Mouse (Mus musculus) right cerebral cortex, adult 2 months (tissue): Measurements from ENCODE around the gene Ppp4r4.
"Not testable (repeated sequence)": the region's sequence is repeated elsewhere in the genome, so short reads cannot be mapped to it uniquely, and the experiment has no call there.

Experiments used
- DNase-seq, 2 experiments: peaks; one replicate each; pipeline ENCODE4 v3.0.0; 2021 to 2022; ENCODE audit warnings: low spot score in 2 of 2

The Ppp4r4 gene

DNA sequence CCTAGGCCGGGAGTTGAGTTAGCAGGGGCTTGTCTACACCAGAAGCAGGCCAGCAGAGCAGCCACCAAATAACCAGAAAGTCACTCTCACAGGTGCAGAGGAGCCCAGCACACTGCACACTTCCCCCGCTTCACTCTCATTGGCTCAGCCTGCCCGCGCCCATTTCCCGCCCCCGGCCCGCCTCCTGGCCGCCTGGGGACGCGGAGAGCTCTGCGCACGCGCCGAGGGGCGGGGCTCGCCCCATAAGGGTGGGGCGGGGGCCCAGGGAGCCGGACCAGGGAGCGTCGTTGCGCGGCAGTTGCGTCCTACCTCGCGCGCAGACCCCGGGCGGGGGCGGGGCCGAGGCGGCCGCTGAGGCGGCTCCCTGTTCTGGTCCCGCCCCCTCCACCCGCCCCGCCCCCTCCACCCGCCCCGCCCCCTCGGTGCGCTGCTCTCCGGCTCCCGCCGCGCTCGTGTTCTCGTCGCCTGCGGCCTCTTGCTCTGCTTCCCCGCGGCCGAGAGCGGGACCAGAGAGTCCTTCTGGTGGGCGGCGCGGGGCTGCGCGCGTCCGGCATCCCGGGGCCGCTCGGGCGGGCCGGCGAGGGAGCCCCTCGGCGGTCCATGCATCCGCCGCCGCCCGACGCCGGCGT is at the start of gene Ppp4r4:
Gene Ppp4r4, plus strand, starts transcription at position 264 of the 629 bp plus-strand sequence.
- peak; percentile 91 for DNase-seq

DNA sequence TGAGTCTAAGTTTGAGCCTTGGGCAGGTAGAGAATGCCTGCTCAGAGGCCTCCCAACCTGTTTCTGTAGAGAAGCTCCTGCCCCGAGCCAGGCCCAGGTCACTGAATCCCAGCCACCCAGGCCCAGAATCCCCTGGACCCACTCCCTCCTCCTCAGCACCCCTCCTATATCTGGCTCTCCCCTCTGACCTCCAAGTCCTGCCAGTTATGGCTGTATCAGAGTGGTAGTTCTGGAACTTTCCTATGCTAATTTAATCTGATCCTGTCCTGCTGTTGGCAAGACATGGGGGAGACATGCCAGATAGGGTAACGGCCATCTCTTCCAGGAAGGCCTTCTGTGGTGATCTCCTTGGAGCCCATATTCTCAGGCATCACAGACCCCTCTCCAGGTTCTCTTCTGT is 49.3 kb upstream of the Ppp4r4 start:
- DNase-seq = no peak

DNA sequence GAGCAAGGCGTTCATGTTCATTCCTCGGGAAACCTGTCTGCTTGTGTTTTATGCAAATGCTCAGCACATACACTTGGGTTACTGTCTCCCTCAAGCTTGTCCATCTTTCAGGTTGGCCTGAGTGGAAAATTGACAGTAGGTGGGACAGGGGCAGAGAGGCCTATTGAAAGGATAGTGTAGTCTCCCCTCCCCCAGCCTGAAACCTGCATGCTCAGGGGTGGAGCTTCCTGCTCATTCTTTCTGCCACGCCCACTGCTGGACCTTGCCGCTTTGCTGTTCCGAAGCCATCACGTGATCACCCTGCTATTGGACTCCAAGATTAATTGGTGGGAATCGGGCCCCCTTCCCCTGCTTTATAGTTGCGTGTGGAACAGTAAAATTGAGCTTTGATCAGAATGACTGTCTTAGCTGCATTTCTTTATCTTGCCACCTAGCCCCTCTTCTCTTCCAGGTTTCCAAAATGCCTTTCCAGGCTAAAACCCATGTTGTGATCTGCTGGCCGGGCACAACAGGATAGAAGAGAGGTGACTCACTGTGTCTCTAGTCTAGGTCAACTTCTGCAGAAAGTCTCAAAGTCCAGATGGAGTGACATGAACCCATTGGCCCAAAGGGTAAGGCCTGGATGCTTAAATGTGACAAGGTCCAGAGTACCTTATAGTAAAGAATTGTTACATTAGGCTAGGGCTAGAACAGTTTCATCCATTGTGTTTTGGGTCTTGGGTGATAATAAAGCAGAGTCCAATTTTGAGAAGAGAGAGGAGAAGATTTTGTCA is 47.7 kb upstream of the Ppp4r4 start:
- DNase-seq = not testable (repeated sequence)

DNA sequence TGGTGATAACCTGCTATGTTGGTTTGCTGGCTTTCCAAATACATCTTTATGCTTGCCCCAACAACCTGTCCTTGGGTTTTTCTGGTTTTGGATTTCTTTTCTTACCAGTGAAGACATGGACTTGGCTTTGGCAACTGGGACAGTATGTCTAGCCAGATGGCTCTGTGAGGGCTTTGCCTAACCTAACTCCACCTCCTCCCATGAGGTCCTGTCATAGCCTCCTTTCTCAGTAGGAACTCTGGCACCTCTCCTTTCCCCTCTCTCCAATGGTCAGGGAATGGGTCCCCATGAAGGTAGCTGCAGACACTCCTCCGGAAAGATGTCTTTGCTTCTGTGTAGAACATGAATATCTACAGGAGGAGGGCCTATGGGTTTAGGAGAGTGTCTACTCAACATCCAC is 45.4 kb upstream of the Ppp4r4 start:
- DNase-seq = no peak

DNA sequence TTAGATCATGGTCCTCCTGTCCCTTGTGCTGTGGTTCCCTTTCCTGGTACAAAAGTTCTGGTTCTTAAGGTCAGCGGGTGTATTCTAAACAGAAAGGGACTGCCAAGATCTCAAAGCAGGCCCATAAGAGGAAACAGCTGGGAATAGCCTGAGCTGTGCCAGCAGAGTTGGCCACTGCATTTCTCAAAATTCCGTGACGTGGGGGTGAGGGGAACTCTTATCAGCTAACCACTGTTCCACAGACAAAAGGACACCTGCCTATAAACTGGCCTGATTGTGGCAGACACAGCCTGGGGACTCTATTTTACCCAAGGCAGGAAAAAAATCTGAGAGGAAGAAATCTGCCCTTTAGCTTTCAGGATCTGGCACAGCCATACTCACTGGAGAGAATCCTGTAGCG is 44.8 kb upstream of the Ppp4r4 start:
- no peak for DNase-seq

DNA sequence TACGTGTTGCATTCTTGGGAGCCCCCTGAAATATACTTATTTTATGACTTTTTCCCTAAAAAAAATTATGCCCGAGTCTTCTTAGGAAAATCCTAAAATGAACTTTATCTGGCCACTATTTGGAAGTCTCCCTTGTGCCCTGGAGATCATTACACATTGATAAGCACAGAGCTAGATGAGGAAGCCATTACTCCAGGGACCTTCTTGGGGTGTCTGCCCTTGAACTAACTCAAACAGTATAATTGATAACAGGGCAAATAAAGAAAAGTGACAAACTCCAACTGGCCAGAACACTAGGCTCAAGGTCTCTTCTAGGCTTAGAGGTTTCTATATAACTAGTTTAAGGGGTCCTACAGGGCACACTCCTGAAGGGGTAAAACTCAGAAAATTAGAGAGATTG is 44.3 kb upstream of the Ppp4r4 start:
- DNase-seq = no peak

DNA sequence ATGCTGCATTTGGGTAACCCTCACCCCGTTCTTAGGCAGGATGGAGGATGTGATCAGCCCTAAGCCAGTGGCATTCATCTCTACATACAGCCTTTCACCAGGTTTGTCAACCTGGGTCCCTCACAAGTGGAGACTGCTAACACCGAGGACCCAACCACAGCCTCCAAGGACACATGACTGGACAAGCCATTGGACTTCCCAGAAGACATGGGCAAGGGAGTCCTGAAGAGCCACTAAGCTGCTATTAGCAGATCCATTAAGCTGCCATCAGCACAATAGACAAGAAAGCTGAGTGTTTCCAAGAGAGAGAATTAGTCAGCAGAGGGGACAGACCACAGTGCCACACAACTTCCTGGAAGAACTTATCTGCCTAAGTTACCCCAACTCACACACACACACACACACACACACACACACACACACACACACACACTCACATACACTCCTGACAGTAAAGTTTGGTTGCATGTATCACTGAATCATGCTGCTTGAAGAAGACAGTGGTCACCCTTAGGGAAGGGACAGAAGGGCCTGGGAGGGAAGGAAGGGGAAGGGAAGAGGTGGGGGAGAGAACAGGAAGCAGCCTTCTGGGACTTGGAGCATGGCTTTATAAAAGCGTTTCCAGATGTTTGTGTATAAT is 40.9 kb upstream of the Ppp4r4 start:
- DNase-seq = no peak

DNA sequence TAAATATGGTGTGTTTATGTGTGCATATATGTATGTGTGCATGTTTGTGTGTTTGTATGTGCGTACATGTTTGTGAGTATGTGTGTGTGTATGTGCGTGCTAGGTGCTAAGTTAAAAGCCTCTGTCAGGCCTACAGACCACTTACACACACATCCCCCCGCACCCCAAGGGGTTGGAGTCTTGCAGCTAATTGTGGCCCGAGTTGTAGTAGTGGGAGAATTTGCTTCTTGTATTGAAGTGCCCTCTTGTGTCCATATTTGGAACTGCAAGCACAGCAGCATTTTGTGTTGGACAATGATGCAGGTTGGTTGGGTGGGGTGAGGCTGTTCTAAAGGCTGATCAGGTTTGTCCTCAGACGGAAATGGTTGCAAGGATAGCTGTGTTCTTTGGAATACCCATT is 39.3 kb upstream of the Ppp4r4 start:
- peak; percentile 77 to 81 for DNase-seq

DNA sequence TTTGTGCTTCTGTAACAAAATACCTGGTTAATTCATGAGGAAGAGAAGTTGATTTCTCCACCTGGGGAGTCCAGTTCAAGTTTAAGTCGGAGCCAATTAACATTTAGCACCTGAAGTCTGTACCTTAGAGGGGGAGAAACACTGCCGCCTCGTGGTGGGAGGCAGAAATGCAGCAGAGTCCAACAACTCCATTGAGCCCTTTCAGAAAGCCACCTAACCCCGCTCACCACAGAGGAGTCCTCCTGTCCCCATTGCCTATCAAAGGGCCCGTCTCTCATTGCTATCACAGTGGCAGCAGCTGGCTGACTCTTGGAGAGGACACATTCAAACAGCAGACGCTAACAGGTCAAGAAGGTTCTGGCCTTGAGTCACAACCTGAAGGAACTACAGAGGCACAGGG is 37.6 kb upstream of the Ppp4r4 start:
- DNase-seq = peak; percentile 54 to 56

DNA sequence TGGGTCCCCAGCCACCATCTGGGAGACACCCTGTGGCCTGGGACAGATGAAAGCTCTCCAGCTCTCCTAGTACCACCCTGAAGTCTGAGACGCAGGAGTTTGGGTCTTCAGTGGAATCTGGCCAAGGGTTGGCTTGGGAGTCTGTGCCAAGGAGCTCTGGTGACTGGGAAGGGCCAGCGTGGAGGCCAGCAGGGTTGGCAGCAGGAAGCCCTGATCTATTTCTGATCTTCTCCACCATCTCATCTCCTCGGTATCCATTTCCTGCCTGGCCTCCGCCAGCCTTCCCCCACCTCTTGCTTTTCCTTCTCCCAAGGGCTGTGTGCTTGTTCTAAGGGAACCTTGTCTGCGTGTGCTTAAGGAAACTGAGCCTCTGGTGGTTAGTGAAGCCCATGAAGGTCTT is 33.3 kb upstream of the Ppp4r4 start:
- DNase-seq = no peak

DNA sequence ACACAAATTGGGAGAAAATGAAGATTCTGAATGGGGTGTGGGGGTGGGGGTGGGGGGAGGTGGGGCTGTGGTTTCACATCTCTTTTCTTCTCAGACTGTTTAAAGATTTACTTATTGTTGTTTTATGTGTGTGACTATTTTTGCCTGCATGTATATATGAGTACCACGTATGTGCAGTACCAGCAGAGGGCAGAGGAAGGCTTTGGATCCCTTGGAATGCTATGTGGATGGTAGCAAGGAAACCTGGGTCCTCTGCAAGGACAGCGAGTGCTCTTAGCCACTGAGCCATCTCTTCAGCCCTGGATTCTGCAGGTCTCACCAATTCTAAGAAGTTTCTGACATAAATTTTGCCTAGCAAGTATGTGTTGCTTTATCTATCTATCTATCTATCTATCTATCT is 32.8 kb upstream of the Ppp4r4 start:
- DNase-seq = peak in 1 of 2 experiments; percentile 26

DNA sequence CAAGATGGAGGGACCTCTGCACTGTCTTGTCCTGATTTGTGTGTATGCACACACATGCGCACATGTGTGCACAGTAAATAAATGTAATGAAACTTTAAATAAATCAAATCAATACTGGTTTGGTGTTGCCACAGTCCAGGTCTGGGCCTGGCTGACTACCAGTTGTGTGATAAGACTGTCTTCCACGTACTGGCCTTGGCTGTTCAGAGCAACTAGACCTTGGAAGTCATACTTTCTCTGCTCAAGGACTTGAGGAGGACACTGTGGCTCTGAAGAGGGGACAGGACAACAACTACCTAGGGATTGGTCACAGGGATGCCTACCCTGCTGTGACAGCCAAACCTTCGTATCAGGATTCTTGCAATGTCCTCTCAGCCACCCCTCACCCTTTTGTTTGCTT is 28.8 kb upstream of the Ppp4r4 start:
- no peak for DNase-seq

DNA sequence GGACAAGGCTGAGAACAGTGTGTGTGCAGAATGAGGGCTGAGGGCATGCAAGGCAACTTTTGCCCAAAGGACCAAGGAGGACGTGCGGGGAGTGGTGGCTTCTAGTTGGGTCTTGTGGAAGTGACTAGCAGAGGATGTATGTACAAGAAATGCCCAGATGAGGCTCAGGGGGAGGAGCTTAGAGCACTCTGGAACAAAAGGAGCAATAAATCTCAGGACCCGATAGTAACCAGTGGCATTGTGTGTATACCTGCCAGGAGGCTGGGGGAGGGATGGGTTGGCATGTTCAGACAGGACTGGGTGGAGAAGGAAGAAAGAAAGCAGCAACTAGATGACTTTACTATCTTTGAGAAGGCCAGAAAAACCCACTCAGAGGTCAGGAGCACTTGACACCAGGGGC is 27.7 kb upstream of the Ppp4r4 start:
- DNase-seq = no peak

DNA sequence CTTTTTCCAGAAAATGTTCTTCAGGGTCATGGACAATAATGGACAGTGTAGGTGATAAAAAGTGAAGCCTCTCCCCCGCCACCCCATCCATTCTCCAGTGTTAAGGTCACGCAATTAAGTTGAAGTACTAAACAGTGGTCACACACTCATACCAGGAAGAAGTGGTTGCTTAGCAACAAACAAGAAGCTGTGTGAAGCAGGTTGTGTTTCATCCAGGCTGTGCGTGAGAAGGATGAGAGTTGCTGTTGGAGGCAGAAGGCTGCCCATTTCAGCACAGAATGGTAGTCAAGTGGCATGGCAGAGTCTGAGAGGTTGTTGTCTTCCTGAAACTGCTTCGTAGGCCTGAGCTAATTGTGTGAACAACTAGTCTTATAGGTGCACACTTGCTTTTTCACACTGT is 23.7 kb upstream of the Ppp4r4 start:
- no peak for DNase-seq

DNA sequence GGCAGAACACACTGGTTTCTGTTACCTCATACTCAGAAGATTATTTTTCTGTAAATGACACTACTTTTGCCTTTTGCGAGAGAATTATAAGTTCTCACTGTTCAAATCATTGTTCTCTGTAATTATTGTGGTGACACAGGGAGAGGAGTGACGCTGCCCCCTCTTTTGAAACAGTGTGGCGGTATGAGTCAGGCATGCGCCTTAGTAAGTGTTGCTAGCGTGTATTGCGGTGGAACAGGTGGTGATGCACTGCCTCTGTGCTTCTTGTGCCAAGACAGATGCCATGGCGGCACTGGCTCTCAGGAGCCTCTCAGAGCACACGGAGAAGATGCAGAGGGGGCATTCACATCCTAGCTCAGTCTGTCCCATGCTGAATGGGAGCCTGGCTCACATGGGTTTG is 22.2 kb upstream of the Ppp4r4 start:
- DNase-seq = peak; percentile 64 to 79

DNA sequence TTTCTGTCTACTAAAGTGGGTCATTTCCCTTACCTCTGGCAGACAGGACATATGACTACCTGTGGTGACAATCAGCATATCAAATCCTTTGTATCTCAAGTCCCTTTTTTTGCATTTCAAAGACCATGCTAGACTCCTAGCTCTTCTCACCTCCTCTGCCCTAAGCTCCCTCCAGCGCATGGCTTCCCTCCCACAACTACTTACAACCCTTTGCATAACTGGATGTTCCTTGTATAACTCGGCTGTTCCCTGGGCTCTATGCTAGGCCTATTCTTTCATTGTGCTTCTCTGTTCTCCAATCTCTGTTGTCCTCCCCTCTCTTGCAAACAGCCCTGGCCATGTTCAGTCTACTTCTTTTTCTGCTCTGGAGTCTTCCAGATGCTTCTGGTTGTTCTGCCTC is 20.5 kb upstream of the Ppp4r4 start:
- no peak for DNase-seq

DNA sequence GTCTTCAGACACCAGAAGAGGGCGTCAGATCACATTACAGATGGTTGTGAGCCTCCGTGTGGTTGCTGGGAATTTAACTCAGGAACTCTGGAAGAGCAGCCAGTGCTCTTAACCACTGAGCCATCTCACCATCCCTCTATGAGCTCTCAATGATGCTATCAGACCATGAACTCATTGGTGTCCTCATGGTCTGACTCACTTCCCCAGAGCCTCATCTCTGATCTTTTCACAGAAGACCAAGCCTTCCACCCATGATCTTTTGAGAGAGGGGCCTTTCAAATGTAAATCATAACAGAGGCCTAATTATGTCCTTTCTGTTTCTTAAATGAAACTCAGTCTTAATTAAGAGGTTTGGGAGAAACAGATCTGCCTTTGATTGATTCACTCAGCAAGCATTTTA is 19.0 kb upstream of the Ppp4r4 start:
- no peak for DNase-seq

DNA sequence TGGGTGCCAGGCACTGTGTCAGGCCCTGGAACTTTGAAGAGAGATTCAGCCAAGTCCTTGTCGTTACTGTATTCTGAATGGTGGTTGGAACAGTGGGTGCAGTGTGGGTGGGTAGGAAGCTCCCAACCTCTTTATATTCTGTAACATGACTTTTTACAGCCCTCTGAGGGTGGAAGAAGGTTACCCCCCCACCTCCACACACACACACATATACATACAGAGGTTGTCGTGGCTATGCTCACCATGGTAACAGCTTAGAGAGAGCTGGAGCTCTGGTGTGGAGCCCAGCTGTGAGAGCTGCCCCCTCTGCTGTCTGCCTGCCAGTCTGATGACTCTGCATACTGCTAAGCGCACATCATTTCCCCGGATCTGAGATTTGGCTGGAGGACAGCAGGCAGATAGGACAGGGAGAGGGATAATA is 18.6 kb upstream of the Ppp4r4 start:
- peak; percentile 66 to 78 for DNase-seq

DNA sequence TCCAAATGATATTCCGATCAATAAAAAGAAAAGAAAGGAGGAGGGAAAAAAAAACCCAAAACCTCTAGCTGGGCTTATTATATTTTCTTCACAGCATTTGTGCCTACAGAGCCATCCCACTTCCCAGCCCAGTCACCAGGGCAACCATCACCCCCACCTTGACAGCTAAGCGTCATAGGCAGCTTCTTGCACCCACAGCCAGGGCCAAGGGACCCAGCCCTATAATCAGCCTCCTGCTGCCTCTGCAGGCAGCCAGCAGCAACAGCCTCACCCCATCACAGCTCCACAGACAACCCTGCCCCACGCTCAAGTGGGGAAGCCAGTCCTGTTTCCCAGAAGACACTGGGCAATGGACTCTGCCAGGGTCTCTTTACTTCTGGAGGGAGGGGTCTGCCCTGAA is 17.7 kb upstream of the Ppp4r4 start:
- peak; percentile 64 to 66 for DNase-seq

DNA sequence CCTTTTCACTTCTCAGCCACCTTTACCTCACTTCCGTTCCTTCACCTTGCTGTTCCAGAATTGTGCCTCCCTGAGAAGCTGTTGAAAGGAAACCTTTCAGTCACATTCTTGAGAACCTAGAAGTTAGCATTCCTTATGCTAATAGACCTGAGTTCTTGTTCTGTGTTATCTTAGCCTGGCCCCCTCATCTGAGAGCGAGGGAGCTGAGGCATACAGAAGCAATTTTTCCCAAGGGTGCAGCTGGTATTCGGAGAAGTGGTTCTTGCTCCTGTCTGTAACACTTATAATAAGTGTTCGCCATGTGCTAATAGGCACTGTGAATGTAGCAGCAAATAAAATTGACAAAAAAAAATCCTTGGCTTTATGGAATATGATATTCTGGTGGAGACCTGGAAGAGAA is 16.4 kb upstream of the Ppp4r4 start:
- no peak for DNase-seq

DNA sequence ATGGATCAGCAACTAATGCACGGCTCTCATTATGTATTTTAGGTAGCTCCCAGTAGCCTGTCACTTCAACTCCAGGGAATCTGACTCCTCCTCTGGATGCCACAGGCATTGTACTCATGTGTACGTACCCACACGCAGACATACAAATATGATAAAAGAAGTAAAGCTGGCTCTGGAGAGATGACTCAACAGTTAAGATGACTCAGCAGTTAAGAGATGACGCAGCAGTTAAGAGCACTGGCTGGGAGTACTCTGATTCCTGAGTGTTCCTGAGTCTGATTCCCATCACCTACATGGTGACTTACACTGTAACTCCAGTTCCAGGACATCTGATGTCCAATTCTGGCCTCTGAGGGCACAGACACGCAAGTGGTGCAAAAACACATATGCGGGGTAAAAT is 13.4 kb upstream of the Ppp4r4 start:
- peak in 1 of 2 experiments; percentile 38 for DNase-seq

DNA sequence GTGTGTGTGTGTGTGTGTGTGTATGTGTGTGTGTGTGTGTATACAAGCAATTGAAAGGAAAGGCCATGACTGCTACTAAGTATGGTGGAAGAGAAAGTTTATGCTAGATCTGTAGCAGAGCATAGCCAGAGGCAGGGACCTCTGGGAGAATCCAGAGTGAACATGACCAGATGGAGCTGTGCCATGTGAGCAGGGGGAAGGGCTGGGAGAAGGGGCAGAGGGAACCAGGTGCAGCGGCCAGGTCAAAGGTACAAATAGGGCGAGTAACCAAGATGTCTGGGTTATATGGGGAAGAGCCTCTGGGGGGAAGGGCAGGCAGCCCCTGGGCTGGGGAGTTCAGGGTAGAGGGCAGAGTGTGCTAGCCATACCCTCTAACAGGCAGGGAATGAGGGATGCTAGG is 1.5 kb upstream of the Ppp4r4 start:
- no peak for DNase-seq
